Mouse (Mus musculus): ENCODE measurements around the gene Gigyf2.
A peak's percentile ranks its signal among the peaks of the same experiment; 100 is the strongest.

Gene Gigyf2

DNA sequence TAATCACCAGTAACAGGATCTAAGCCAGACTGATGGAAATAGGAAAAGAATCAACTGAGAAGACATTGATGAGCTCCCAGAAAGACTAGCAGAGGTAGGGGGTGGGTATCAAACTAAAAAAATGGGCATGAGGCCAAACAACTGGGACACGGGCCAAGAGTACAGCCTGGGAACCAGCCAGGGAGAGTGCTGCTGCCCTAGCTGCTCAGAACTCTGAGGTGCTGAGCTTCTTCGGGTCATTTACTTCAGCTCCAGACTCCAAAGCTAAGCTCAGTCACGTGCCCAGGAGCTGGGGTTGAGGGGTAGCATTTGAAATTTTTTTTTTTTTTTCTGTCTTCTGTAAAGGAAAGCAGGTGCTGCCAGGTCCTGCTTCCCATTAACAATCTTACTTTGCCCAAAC is 10.1 kb upstream of the Gigyf2 start:
- peak in 1 of 2 experiments; percentile 35 for DNase-seq (ENCODE audit: low spot score in 2 of 2)

GRCm38 (mm10) chr1:87321071-87321470 is 5.7 kb upstream of the Gigyf2 start:
- no peak for DNase-seq (ENCODE audit: low spot score in 2 of 2)

DNA sequence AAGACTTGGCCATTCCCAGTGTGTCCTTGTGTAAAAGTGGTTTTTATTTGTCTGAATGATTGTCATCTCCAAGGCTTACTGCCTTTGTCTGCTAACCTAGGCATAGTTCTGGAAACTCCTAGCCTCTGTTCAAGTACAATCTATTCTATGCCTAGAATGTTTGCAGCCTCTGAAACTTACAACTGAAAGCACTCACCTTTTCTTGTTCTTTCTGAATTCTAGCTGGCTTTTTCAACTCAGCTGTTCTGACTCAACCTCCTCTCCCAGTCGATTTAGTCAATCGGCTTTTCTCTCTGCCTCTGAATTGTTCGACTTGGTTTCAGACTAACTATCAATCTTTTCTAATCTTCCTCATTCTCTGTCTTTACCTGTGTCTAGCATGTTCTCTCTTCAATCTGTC is 4.0 kb upstream of the Gigyf2 start:
- no peak for DNase-seq (ENCODE audit: low spot score in 2 of 2)

- no peak for DNase-seq (ENCODE audit: low spot score in 2 of 2)
Observed at GRCm38 (mm10) chr1:87324649-87325048, 2.1 kb upstream of the Gigyf2 start.

DNA sequence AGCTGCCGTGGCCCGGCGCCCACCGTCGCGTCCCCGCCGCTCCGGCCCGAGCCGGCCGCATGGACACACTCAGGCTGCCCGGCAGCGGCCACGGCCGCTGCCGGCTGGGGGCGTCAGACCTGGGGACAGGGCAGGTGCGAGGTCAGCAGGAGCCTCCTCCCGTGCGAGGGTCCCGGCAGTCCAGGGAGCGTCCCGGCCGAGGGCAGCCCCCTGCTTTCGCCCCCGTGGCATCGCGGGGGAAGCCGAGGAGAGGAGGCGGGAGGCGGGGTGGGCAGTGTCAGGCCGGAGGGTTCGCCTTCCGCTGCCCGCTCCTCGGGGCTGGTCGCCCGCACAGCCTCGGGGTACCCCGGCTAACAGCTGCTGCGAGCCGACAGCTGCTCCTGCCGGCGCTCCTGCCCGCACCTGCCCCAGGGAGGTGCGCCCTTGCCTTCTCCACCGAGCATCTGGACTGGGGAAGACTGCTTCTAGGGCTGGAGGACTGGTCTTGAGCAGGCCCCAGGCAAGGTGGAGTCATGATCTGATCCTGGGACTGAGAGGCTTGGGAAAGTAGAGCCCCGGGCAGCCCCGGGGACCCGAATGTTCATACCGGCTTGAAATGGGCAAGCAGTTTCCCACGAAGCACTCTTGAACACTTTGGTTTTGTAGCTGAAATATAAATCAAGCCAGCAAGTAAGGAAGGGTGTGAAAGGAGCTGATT is 515 bp downstream of the Gigyf2 start:
- DNase-seq (ENCODE audit: low spot score in 2 of 2), result peak; percentile 55 to 82

DNA sequence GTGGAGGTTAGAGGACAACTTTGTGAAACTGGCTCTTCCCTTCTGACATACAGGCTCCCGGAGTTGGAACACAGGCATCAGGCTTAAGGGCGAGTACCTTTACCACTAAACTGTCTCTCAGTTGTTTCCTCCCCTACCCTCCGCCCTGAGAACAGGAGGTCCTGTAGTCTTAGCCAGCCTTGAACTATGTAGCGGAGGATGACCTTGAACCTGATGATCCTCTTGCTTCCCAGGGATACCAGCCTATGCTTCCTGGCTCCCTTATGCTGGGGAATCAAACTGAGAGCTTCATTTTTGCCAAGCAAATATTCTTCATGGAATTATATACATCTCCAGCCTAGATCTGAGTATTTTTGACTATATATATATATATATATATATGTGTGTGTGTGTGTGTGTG is 5.0 kb downstream of the Gigyf2 start:
- DNase-seq (ENCODE audit: low spot score in 2 of 2), result no peak

GRCm38 (mm10) chr1:87350576-87350975 is 23.8 kb downstream of the Gigyf2 start:
- DNase-seq (ENCODE audit: low spot score in 2 of 2), result no peak

- no peak for DNase-seq (ENCODE audit: low spot score in 2 of 2)
Observed at GRCm38 (mm10) chr1:87360276-87360675, 33.5 kb downstream of the Gigyf2 start.

DNA sequence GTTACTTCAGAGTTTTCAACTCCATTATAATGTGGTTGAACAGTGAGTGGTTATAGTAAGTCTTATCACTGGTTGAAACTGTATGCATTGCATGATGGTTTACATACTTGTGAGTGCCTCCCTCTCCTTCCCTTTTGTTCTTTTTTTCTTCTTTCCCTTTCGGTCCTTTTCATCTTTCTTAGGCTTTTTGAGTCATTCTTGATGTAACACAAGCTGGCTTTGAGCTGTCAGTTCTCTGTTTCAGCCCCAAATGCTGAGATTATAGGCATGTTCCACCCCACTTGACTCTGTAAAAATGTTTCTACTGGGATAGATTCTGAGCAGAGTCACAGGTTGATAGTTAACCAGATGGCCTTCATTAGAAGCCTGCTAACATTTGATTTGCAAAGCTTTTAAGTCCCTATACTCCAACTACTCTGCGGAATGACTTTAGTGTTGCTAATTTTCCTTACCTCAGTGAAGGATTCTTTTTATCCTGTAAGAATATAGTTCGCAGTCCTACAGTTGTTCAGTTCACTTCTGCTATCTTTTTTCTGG is 51.3 kb downstream of the Gigyf2 start:
- DNase-seq (ENCODE audit: low spot score in 2 of 2), result no peak

- no peak for DNase-seq (ENCODE audit: low spot score in 2 of 2)
Observed at GRCm38 (mm10) chr1:87379919-87380318, 53.1 kb downstream of the Gigyf2 start.

DNA sequence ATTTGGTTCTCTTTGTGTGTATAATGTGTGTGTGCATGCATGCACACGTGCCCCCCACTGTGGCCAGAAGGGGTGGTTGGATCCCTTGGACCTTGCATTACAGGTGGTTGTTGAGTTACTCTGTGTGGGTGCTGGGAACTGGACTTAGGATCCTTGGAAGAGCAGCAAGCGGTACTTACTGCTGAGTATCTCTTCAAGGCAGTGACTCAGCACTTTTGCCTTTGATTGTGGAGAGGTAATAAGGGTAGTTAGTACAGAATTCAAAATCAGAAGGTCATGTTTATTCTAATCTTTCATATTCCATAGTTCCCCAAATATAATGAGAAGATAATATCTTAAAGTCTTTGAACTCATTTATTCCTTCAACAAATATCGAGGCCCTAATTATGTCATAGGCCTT is 54.4 kb downstream of the Gigyf2 start:
- DNase-seq (ENCODE audit: low spot score in 2 of 2), result no peak

DNA sequence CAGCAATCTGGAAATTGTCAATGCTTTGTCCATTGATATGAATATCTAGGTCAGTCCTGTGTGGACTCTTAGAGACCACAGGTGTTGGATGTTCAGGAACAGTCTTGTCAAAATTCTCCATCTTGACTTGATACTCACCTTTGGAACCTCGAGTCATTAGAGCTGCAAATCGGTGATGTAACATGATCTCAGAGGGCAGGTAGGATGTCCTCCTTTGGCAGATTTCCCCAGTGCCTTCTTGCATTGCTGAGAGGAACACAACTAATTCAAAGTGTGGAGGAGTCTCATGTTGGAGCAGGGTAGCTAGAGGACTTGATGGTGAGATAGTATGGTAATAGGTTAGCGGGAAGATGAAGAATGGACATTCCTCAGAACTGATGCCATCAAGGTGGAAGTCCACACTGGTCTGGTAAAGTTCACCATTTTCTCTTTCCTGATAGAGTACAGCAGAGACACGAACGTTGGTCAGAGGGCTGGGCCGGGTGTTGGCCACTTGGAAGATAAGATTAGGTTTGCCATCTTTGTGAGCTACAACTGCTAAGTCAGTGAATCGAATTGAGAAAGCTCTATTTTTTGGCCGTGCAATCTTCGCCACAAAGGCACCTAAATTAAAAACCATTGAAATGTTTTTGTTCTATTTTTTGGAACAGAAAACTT is 59.8 kb downstream of the Gigyf2 start:
- no peak for DNase-seq (ENCODE audit: low spot score in 2 of 2)

- no peak for DNase-seq (ENCODE audit: low spot score in 2 of 2)
Observed at GRCm38 (mm10) chr1:87393444-87394195, 66.8 kb downstream of the Gigyf2 start.

DNA sequence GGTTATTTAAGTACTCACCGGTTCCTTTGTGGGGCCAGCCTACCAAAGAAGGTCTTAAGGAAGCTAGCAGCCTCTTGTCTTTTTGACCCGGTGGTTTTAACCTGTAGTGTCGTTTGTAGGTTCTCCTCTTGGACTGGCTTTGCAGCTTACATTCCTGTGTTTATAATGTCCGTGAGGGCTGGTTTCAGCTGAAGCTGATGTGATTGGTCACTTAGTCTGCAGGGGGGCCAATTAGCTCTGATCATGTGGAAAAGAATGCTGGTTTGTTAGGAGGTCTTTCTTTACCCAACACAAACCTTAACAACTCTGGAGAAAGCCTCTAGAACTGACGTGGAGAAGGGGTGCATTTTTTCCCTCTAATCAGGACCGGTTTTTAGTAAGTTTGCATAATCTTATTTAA is 67.8 kb downstream of the Gigyf2 start, which contains the start of gene Kcnj13:
Kcnj13 (minus strand) TSS at position 136 of the 400 bp plus-strand sequence.
- no peak for DNase-seq (ENCODE audit: low spot score in 2 of 2)

- DNase-seq (ENCODE audit: low spot score in 2 of 2), result no peak
Observed at GRCm38 (mm10) chr1:87396923-87397586, 70.3 kb downstream of the Gigyf2 start.

DNA sequence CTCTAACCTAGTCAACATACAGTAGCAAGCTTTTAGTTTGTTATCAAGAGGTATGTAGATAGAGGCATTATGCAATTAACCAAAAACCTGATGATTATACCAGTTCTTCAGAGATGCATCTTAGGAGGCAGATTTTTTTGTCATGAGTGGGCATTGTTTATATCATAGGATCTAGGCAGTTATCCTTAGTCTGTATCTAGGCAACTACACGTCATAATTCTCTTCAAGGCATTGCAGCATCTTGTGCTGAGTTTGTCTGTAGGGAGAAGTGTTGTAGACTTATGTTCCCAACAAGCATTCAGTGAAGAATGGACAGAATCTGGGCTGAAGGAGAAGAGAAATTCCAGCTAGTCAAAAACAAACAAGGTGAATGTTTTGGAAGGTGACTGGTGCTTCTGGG is 77.9 kb downstream of the Gigyf2 start:
- DNase-seq (ENCODE audit: low spot score in 2 of 2), result no peak

DNA sequence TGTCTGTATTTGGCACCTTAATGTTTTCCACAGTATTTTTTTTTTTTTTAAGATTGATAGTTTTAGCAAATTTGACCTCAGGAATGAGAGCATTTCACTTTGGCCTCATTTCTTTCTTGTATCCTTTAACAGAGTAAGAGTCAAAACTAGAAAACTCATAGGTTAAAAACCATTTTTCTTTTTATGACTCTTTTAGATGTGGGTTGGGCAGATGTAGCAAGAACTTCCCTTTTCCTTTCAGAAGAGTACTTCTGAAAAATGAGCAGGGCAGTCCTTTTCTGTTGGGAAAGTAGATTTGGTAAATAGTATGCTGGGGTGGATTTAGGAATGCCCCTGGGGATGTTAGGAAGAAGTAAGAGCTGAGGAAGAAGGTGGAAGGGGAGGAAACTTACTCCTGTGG is 79.2 kb downstream of the Gigyf2 start:
- no peak for DNase-seq (ENCODE audit: low spot score in 2 of 2)

DNA sequence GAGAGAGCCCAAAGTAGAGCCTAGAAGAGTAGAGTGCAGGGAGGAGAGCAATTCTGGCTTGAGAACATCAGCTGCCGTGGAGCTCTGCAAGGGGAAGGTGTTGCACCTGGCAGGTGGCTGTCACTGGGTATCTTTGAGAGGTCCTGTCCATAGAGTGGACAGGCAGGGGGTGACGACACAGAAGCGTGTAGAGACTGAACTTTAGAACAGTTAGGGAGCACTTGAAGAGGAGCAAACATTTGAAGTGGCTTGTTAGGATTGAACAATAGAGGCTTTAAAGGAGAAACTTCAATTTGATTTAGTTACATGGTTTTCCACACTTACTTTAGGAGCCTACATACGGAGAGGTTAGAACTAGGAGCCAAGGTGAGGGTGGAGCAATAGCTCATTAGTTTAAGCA is 82.6 kb downstream of the Gigyf2 start:
- DNase-seq (ENCODE audit: low spot score in 2 of 2), result no peak

DNA sequence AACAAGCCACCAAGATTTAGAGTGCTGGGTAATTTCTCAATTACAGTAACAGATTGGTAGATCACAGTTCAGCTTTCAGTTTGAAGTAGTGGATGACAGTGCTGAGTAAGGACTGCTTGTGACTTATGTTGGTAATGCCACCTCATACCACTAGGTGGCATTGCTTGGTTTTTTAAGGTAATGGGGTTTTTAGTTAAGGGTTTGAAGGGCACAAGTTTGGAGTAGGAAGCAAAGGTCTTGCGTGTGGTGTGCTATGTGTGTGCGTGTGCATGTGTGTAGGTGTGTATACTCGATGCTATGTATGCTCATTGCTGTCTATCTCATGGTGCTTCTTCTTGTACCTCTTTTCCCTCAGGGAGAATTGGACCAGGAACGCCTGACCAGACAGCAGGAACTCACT is 91.9 kb downstream of the Gigyf2 start:
- DNase-seq (ENCODE audit: low spot score in 2 of 2), result peak in 1 of 2 experiments; percentile 14

- no peak for DNase-seq (ENCODE audit: low spot score in 2 of 2)
Observed at GRCm38 (mm10) chr1:87435125-87435524, 108.3 kb downstream of the Gigyf2 start.

GRCm38 (mm10) chr1:87436583-87436982 is 109.8 kb downstream of the Gigyf2 start:
- DNase-seq (ENCODE audit: low spot score in 2 of 2), result no peak

Measured in spleen, postnatal 4 days (tissue).